Mouse (Mus musculus) kidney, postnatal 0 days (tissue): ENCODE measurements around the gene Pcx. TPM values are rescaled to one million over a fixed set of nuclear protein-coding genes. Genes with fewer than 3 reads are reported as not detected.
A peak's percentile ranks its signal among the peaks of the same experiment; 100 is the strongest.

Experiments
- ATAC-seq: fragments of 200-750 bp; cut with Nextera tagmentation; replicated peaks from 2 replicates; pipeline ENCODE4 v1.8.0; 2017; ENCODE audit warnings: low read depth, moderate number of reproducible peaks, moderate TSS enrichment, moderate library complexity; ENCODE audit not compliant: low FRiP score
- DNase-seq: peaks from one replicate; pipeline ENCODE4 v3.0.0-alpha.2; 2016; ENCODE audit warnings: low spot score
- H3K27ac ChIP-seq: fragments of 300-500 bp; sonication (generic); 2 replicates; pipeline ENCODE4 v1.5.1; 2014; ENCODE audit warnings: mild to moderate bottlenecking
- H3K27me3 ChIP-seq: fragments of 300-500 bp; sonication (generic); 2 replicates; pipeline ENCODE4 v1.6.1; 2014; ENCODE audit warnings: low read length, mixed read lengths; ENCODE audit not compliant: insufficient read depth
- H3K36me3 ChIP-seq: fragments of 300-500 bp; sonication (generic); 2 replicates; pipeline ENCODE4 v1.6.1; 2014; ENCODE audit warnings: low read length, mixed read lengths; ENCODE audit not compliant: insufficient read depth
- H3K4me1 ChIP-seq: fragments of 300-500 bp; sonication (generic); replicated peaks from 2 replicates; pipeline ENCODE4 v1.6.1; 2014; ENCODE audit warnings: antibody characterized with exemption, low read length, mixed read lengths; ENCODE audit not compliant: insufficient read depth
- H3K4me2 ChIP-seq: fragments of 300-500 bp; sonication (generic); 2 replicates; pipeline ENCODE4 v1.6.1; 2014; ENCODE audit warnings: mild to moderate bottlenecking, low read length, moderate library complexity, mixed read lengths
- H3K4me3 ChIP-seq: fragments of 300-500 bp; sonication (generic); replicated peaks from 2 replicates; pipeline ENCODE4 v1.5.1; 2014; ENCODE audit warnings: low read depth, low read length
- H3K9ac ChIP-seq: fragments of 300-500 bp; sonication (generic); 2 replicates; pipeline ENCODE4 v1.6.1; 2014; ENCODE audit warnings: low read depth, low read length
- H3K9me3 ChIP-seq: fragments of 300-500 bp; sonication (generic); replicated peaks from 2 replicates; pipeline ENCODE4 v1.6.1; 2016; ENCODE audit warnings: low read length, inconsistent platforms, mixed read lengths
- CTCF ChIP-seq: IDR thresholded peaks from 2 replicates; pipeline ENCODE4 v1.5.1; 2016; ENCODE audit warnings: antibody characterized with exemption, low read depth, mild to moderate bottlenecking, moderate library complexity
- WGBS: fragments of 180-500 bp; shearing (Covaris S2); extraction: QIAGEN DNeasy Blood & Tissue Kit; methylation state at CpG from one replicate; pipeline ENCODE4 v1.1.7; 2014; 5-methylcytosine and 5-hydroxymethylcytosine counted together
- polyA plus RNA-seq: library from polyadenylated mRNA; unstranded; fragments of >200 nt; fragmentation: Nextera tagmentation; extraction: Ambion mirVana; gene quantifications from 2 replicates; pipeline ENCODE4 v1.2.1, GENCODE M21; 2015

The Pcx gene
- polyA plus RNA-seq, 1 experiment from 2014 or later: 57.6 TPM

- H3K9me3 ChIP-seq: no peaks in the 10 kb centered on the region
- no peaks in the 10 kb centered on the region for H3K4me1 ChIP-seq
- DNase-seq: no peak
- H3K36me3 ChIP-seq: no peaks in the 10 kb centered on the region
- no peak overlapping the region for H3K27ac ChIP-seq
- no peak for ATAC-seq
- TF ChIP-seq CTCF: no peak
- no peak overlapping the region for H3K9ac ChIP-seq
- H3K4me2 ChIP-seq: no peak overlapping the region
- WGBS: 77% methylated on average over 4 of the region's 4 CpGs
- no peak overlapping the region for H3K4me3 ChIP-seq
- H3K27me3 ChIP-seq: no peaks in the 10 kb centered on the region
These were observed 34.8 kb downstream of the Pcx start for GRCm38 (mm10) chr19:4545091-4545490.

DNA sequence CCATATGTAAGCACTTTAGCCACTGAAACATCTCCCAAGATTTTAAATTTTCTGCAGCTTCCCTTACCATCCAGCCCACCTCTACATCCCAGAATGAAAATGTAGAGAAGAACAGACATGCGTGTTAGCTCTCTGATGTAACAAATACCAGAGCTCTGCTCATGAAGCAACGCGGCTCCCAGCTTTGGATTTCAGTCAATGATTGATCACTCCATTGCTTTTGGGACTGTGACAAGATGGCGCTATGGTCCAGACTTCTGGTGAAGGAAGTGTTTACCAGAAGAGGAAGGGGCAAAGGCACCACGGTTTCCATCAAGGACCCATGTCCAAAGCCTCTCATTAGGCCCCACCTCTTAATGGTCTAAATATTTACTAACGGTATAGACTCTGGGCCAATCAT lies 35.6 kb downstream of the Pcx start:
- H3K9me3 ChIP-seq: no peaks in the 10 kb centered on the region
- no peak for TF ChIP-seq CTCF
- no peak overlapping the region for H3K4me2 ChIP-seq
- H3K27ac ChIP-seq: no peak overlapping the region
- DNase-seq: no peak
- 91% methylated on average over 6 of the region's 6 CpGs for WGBS
- ATAC-seq: no peak
- no peaks in the 10 kb centered on the region for H3K27me3 ChIP-seq
- no peak overlapping the region for H3K4me3 ChIP-seq
- H3K9ac ChIP-seq: no peak overlapping the region
- no peaks in the 10 kb centered on the region for H3K36me3 ChIP-seq
- no peaks in the 10 kb centered on the region for H3K4me1 ChIP-seq

GRCm38 (mm10) chr19:4547801-4548200 lies 37.5 kb downstream of the Pcx start:
- 83% methylated on average over 6 of the region's 6 CpGs for WGBS
- no peak for ATAC-seq

DNA sequence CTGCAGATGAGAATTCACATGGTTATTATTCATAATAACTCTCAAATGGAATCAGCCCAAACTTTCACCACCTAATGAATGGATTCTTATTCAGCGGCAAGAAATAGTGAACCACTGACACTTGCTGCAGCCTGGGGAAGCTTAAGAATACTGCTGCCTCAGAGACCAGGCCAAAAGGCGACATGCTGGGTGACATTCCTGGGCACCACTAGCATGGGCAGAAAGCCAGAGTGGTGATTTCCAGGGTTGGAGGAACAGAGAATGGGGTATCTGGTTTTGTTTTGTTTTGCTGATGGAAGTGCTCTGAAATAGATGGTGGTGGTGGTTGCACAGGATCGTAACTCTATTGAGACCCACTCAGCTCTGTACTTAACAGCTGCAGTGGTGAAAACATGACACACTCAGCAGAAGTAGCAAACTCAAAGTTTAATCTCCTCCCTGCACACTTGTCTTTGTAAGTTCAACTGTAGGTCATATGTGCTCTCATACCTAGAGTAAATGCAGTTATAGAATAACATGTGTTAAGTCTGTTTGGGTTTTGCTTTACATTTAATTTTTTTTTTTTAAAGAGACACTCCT lies 38.1 kb downstream of the Pcx start:
- TF ChIP-seq CTCF: no peak
- 70% methylated on average over 3 of the region's 3 CpGs for WGBS

More at GRCm38 (mm10) chr19:4547801-4548200, 37.5 kb downstream of the Pcx start:
- H3K4me3 ChIP-seq: no peak overlapping the region
- no peak overlapping the region for H3K27ac ChIP-seq
- H3K36me3 ChIP-seq: no peaks in the 10 kb centered on the region
- H3K4me2 ChIP-seq: no peak overlapping the region
- TF ChIP-seq CTCF: no peak
- no peaks in the 10 kb centered on the region for H3K4me1 ChIP-seq
- H3K9me3 ChIP-seq: no peaks in the 10 kb centered on the region
- DNase-seq: no peak
- H3K27me3 ChIP-seq: no peaks in the 10 kb centered on the region
- no peak overlapping the region for H3K9ac ChIP-seq

GRCm38 (mm10) chr19:4554248-4554647 lies 44.0 kb downstream of the Pcx start:
- Histone ChIP-seq H3K9me3 (no peaks in the 10 kb centered on the region), H3K9ac (no peak overlapping the region)

More for the DNA sequence above, 38.1 kb downstream of the Pcx start:
- Histone ChIP-seq H3K36me3 (no peaks in the 10 kb centered on the region), H3K9me3 (no peaks in the 10 kb centered on the region), H3K27me3 (no peaks in the 10 kb centered on the region), H3K4me3 (no peak overlapping the region), H3K9ac (no peak overlapping the region), H3K4me1 (no peaks in the 10 kb centered on the region), H3K4me2 (no peak overlapping the region), H3K27ac (no peak overlapping the region)
- no peak for ATAC-seq
- no peak for DNase-seq

DNA sequence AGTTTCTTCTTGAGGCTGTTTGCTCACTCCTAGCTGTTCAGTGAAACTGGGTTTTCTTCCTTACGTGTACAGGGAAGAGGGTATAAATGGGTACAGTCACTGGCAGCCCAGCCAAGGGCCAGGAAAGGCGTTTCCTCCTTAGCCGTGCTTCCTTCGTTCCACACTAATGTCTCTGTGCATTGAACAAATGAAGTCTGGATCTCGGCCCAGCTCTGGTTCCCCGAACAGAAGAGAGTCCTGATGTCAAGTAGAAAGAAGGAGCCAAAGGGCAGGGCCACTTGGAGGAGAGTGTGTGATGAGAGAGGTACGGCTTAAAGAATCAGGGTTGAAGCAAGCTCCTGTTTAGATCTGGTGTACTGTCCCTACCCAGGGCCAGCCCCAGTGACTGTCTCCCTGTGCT lies 44.8 kb downstream of the Pcx start:
- Histone ChIP-seq H3K36me3 (no peaks in the 10 kb centered on the region), H3K27me3 (no peaks in the 10 kb centered on the region), H3K4me1 (no peaks in the 10 kb centered on the region), H3K27ac (no peak overlapping the region), H3K9ac (no peak overlapping the region), H3K9me3 (no peaks in the 10 kb centered on the region), H3K4me3 (no peak overlapping the region), H3K4me2 (no peak overlapping the region)
- no peak for ATAC-seq
- DNase-seq: no peak
- 71% methylated on average over 7 of the region's 7 CpGs for WGBS
- no peak for TF ChIP-seq CTCF

More at GRCm38 (mm10) chr19:4554248-4554647, 44.0 kb downstream of the Pcx start:
- Histone ChIP-seq H3K27ac (no peak overlapping the region), H3K27me3 (no peaks in the 10 kb centered on the region), H3K36me3 (no peaks in the 10 kb centered on the region), H3K4me1 (no peaks in the 10 kb centered on the region), H3K4me3 (no peak overlapping the region), H3K4me2 (no peak overlapping the region)
- no peak for TF ChIP-seq CTCF
- no peak for ATAC-seq
- no peak for DNase-seq

- H3K27me3 ChIP-seq: no peaks in the 10 kb centered on the region
- no peak for DNase-seq
- H3K9ac ChIP-seq: no peak overlapping the region
- H3K27ac ChIP-seq: 0 out of 2 replicates have a peak overlapping the region, but pooled peaks have one; percentile 63
- no peaks in the 10 kb centered on the region for H3K36me3 ChIP-seq
- TF ChIP-seq CTCF: no peak
- 0 out of 2 replicates have a peak, but pooled peaks have one; percentile 36 for ATAC-seq
- no peak overlapping the region for H3K4me3 ChIP-seq
- no peaks in the 10 kb centered on the region for H3K4me1 ChIP-seq
- no peaks in the 10 kb centered on the region for H3K9me3 ChIP-seq
- H3K4me2 ChIP-seq: no peak overlapping the region
- 90% methylated on average over 2 of the region's 2 CpGs for WGBS
These were observed 46.5 kb downstream of the Pcx start for GRCm38 (mm10) chr19:4556787-4557186.
